Mouse (Mus musculus): ENCODE results near the gene Anxa9.

Gene Anxa9

DNA sequence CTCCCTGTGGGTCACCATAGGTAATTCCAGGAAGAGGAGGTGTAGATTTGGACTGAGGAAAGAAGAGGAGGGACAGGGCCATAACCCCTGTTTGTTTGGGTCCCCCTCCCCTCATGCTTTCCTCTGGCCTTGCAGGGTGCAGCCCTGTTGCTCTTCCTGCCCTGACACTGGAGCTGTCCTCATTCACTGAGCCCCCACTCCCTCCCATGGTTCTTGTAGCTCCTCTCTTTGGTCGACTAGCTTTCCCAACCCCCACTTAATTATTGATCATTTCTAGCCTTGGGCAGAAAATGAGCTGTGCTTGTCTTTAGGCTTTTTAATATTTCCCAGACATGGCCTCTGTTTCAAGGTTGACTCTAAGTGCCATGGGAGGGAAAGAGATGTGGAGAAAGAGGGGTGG is 22.9 kb downstream of the Anxa9 start:
- DNase-seq (ENCODE audit: low spot score): no peak

GRCm38 (mm10) chr3:95283589-95283941 is 23.4 kb downstream of the Anxa9 start:
- DNase-seq (ENCODE audit: low spot score): no peak

DNA sequence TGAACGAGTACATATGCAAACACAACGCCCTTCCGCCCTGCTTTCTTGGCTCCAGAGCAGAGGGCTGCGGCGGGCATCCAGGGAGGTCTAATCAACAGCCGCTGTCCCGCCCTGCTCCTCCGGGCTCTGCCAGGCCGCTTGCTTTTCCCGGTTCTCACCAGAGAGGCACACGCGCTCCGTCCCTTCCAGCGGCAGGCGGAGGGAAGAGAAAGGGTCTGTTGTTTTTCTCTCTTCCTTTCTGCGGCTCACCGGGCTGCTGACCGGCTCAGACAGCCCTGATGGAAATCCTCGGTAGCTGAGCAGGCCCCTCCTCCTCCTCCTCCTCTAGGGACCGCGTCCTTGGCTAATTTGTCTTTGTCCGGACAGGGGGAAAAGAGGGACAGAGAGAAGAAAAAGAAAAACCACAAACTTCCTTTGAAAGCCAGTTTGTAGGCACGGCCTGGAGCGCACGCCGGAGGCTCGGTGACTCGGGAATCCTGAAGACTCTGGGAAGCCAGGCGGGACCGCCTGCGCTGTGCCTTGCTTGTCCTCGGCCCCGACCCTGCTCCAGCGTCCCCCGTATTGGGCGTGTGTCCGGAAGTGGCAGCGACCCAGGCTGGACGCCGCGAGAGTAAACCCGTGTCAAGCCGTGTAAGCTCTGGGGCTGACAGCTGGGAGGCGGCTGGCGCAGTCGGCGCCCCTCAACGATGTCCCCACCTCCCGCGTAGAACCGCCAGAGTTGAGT is 23.9 kb downstream of the Anxa9 start:
- peak; percentile 81 for DNase-seq (ENCODE audit: low spot score)

- DNase-seq (ENCODE audit: low spot score): no peak
Observed at GRCm38 (mm10) chr3:95282381-95282864, 24.6 kb downstream of the Anxa9 start.

DNA sequence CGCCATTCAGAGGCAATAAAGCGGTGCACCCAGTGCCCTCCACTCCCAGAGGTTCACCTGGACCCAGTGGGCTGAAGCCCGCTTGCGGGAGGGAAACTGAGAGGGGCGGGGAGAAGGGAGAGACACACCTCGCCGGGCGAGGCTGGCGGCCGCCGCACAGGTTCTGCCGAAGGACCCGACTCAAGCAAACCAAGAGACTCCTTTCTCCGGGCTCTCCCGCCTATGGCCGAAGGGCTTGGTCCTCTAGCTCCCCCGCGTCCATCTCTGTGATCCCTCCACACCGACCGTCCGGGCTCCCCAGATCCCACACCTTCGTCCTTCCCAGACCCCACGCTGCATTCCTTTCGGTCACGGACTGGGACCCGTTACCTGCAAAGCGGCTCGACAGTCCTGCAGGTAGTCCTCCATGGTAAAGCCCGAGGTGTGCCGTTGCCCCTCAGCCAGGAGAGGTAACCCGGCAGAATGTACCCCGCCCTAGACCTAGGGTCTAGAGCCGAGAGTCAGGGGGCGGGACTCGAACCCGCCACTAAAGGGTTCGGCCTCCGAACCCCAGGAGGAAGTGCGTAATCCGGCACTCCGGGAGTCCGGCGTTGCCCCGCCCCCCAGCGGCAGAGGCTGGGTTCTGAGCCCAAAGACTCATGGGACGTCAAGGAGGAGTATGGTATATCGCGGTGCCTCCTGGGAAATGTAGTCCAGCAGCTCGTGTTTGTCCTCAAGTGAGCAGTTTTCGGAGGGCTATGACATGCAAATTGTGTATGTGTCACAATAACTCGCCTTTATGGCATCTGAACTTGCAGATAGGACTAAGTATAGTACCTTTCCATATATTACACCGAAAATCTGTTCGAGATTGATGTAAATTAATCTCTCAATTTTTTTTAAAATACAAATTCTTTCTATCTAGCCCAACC is 25.5 kb downstream of the Anxa9 start, which contains the start of the genes Mindy1 and Prune1:
Gene Mindy1 (plus strand): TSS at position 130 of the 911 bp plus-strand sequence.
Gene Prune1 (minus strand): TSS at position 861 of the 911 bp plus-strand sequence.
- peak; percentile 98 for DNase-seq (ENCODE audit: low spot score)

DNA sequence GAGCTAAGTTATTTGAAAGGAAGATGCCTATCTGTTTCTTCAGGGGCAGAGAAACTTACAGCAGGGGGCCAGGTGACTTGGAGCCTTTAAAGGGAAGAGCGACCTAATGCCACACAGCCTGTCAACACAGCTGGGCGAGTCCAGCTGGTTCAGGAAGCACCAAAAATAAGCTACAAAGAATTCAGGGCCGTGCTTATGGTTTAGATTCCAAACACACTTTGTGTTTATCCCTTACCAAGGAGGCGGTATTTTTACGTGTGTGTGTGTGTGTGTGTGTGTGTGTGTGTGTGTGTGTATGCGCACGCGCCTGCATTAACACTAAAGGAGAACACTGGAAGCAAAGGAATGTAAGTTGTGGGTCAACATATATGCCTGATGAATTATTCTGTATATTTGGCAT is 26.2 kb downstream of the Anxa9 start:
- DNase-seq (ENCODE audit: low spot score): no peak

DNA sequence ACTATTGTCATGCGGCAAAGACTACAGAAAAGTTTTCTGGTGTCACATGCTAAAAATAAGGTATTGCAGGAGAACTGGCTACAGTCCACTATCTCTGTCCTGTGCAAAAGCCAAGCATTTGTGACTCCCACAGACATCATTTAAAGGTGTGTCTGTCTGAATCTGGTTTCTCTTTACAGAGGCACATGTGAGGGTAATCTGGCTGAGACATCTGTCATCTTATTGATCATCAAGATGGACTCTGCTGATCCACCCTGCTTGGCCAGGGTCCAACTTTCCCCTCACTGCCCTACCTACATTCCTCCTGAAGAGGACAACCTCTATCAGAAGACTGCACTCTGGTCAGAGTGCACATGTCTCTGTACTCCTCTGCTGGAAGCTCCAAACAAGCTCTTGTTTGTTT is 29.8 kb downstream of the Anxa9 start:
- no peak for DNase-seq (ENCODE audit: low spot score)

DNA sequence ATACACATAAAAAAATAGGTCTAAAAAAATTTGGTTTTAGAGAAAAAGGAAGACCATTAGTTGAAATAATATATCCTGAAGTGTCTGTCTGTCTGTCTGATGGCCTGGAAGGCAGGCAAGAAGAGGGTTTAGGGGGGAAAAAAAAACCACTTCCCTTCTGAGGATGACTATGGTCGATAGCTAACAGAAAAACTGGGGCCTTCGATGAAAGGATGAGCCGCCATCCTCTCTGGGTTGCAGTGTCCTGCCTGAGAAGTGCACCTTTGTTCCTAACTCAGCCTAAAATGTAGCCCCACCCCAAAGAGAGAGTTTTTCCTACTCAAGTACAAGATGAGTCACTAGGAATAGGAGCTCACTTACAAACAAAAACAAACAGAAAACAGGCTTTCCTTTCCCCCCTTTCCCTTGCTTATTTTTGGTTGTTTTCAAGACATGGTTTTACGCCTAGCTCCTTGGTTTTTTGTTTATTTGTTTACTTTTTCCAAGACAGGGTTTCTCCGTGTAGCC is 30.5 kb downstream of the Anxa9 start:
- no peak for DNase-seq (ENCODE audit: low spot score)

DNA sequence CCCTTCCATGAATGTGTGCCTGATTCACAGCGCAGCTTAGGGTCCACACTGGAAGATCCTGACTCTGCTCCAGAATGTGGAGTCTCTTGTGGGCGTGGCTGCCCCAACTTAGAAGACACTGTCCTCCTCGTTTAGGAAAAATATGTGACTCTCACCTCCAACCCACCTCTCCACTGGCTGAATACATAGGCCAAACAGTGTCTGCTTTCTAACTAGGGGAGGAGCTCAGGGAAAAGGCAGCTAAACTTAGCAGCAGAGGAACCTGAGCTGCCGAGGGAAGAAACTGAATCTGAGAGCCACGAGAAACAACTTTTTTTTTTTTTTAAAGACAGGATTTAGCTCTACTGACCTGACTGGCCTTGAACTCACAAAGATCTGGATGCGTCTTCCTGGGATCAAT is 31.8 kb downstream of the Anxa9 start:
- DNase-seq (ENCODE audit: low spot score): no peak

DNA sequence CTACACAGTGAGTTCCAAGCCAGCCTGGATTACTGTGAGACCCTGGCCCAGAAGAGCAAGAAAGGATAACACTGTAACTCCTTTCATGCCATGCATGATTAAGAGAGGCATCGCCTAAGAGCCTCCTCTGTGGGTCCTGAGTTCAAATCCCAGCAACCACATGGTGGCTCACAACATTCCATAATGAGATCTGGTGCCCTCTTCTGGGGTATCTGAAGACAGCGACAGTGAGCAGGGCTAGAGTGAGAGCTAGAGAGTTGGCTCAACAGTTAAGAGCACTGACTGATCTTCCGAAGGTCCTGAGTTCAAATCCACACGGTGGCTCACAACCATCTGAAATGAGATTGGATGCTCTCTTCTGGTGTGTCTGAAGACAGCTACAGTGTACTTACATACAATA is 32.5 kb downstream of the Anxa9 start:
- no peak for DNase-seq (ENCODE audit: low spot score)

DNA sequence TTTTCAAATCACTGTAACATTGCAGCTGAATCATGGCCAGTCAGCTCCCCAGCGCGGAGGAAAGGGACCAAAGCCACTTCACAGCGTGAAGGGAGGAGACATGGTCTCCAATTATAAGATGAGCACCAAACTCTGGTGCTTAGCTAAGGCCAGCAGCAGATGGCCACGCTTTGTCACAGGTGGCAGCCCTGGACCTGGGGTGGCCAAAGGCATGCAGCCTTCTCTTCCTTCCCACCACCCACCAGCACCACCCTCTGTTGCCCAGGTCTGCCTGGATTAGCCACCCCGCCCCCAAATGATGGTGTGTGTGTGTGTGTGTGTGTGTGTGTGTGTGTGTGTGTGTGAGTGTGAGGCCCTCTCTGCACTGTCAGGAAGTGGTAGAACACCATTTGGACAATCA is 33.5 kb downstream of the Anxa9 start:
- no peak for DNase-seq (ENCODE audit: low spot score)

DNA sequence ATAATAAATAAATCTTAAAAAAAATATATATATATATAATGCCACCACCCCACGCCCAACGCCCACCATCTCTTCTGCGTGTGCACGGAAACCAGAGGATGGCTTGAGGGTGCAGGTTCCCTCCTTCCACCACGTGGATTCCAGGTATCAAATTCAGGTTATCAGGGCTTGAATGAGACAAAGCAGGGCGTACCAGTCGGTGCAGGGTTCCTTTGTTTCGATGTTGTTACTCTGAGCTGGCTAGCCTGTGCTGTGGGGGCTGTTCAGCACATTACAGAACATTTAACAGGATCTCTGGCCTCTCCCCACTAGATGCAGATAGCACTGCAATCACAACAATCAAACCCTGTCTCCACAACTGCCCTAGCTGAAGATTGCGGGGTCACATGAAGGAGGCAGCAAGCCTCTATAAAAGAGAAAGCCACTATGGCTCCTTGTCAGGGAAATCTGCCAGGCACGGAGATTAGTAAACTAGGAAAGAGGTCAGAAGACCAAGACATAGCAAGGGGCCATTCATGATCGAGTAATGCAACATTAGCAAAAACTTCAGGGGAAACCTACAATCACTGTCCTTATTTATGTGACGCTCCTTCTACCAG is 36.1 kb downstream of the Anxa9 start:
- DNase-seq (ENCODE audit: low spot score): no peak

DNA sequence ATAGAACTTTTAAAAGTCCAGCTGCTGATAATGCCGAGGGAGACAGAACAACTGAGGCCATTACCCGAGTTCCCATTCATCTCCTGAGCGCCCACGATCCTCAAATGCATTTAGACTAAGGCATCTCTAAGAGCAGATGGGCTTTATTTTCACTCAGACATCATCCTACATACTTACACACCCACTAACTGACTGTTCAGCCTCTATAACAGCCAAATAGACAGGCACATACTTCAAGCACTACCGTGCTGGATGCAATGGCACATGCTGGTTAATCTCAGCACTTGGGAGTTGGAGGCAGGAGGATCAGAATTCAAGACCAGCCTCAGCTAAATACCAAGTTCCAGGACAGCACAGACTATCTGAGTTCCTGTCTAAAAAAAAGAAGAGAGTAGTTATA is 37.2 kb downstream of the Anxa9 start:
- DNase-seq (ENCODE audit: low spot score): no peak

- no peak for DNase-seq (ENCODE audit: low spot score)
Observed at GRCm38 (mm10) chr3:95267855-95268254, 39.1 kb downstream of the Anxa9 start.

DNA sequence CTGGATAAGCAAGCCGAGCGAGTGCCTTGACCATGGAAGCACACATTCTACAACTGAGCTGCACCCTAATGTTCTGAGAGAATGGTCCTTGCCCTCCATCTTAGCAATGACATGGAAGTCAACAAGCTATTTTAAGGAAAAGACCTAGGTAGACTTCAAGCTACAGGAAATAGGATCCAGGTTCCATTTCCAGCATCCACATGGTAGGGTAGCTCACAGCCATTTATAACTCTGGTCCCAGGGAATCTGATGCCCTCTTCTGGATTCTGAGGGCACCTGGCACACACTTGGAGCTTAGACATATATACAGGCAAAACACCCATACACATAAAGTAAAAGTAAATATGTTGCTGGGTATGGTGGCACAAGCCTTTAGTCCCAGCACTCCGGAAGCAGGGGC is 40.9 kb downstream of the Anxa9 start:
- DNase-seq (ENCODE audit: low spot score): no peak

DNA sequence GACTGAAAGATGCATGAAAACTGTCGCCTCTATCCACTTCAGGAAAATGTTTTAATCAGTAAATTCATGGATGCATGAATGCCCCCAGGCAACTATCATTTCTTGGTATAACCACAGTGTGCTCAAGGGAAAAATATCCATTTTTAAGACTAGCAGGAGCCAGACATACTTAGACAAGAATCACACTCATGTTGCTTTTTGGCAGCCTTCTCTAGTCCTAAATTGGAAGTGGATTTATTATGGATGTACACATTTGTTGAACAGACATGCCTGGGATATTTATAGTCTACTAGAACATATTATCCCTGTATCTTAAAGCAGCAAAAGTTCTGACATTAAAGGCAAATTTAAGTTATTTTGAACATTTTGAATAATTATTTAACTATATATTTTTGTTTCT is 42.3 kb downstream of the Anxa9 start:
- no peak for DNase-seq (ENCODE audit: low spot score)

DNA sequence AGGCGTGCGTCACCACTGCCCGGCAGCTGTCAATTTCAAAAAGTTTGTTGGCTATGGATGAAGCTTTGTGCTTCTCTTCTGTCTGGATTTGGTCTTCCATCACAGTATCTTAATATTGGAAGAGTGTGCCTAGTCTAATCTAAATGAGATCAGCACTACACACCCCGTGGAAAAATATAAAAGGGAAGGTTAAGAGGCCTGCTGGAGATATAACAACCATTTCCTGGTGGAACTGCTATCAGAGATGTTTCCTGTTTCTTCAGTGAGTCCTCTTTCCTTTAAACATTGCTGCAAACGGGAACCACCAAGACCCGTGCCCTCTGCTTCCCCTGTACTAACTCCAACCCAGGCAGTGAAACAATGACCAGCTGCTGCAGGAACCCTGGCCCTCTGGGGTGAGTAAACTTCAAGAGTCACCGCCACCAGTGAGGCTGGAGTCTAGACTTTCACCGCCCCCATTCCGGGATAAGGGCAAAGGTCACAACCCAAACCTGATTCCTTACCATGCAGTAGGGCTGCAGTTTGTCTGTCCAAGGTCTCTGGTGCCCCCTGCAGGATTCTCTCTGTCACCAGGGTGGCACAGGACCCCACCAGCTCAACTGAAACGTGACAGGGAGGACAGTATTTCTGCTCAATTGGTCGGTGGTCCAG is 43.8 kb downstream of the Anxa9 start:
- DNase-seq (ENCODE audit: low spot score): peak; percentile 67

DNA sequence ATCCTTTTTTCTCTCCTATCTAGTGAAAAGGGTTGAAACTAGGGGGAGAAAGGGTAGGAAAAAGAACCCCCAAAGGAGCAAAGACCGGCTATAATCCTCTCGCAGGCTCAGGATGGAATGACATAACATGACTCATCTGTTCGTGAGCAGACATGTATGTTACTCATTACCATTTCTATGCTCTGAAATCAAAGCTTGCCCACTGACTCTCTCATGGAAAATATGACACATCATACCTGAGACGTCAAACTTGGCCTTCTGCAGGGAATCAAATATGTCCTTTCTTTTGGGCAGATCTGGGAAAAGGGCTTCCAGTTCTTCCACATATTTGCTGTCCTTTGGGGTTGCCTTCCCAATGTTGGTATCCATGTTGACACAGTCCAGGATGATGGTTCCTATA is 45.0 kb downstream of the Anxa9 start:
- DNase-seq (ENCODE audit: low spot score): no peak

- DNase-seq (ENCODE audit: low spot score): no peak
Observed at GRCm38 (mm10) chr3:95256931-95257330, 50.0 kb downstream of the Anxa9 start.

GRCm38 (mm10) chr3:95250783-95251424 is 56.1 kb downstream of the Anxa9 start, which contains the start of gene Bnipl:
TSS of gene Bnipl (minus strand) at chr3:95251193.
- no peak for DNase-seq (ENCODE audit: low spot score)

DNA sequence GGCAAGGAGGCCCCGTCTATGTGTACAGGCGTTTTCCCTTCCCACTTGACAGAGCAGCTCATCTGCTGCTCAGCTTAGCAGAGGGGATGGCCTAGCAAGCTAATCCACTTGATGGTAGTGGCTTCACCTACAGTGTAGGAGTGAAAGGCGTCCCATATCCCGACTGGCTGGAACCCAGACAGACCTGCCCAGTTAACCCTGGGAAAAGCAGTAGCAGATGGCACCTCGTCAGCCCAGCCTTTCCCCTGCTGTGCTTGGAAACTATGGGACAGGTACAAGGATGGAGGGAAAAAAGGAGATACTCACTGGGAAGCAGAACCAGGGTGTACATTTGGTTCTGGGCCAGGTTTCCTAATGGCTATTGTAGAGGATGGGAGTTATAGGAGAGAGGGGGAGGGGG is 56.6 kb downstream of the Anxa9 start:
- no peak for DNase-seq (ENCODE audit: low spot score)
